Mouse (Mus musculus) limb, embryonic 12.5 days (tissue): ENCODE results near the gene Klhl5. TPM values are rescaled to one million over a fixed set of nuclear protein-coding genes. Genes with fewer than 3 reads are reported as not detected.

Experiments
- ATAC-seq: fragments of 200-750 bp; cut with Nextera tagmentation; 2 replicates; pipeline ENCODE4 v1.8.0; 2017; ENCODE audit warnings: low read depth, moderate TSS enrichment; ENCODE audit not compliant: insufficient number of reproducible peaks, insufficient read depth, low FRiP score, low TSS enrichment
- H3K27ac ChIP-seq: fragments of 300-500 bp; sonication (generic); 2 replicates; pipeline ENCODE4 v1.5.1; 2016; ENCODE audit warnings: mild to moderate bottlenecking, moderate library complexity
- H3K27me3 ChIP-seq: fragments of 300-500 bp; sonication (generic); 2 replicates; pipeline ENCODE4 v1.6.1; 2016; ENCODE audit warnings: mild to moderate bottlenecking, moderate library complexity
- H3K36me3 ChIP-seq: fragments of 300-500 bp; sonication (generic); 2 replicates; pipeline ENCODE4 v1.6.1; 2016; ENCODE audit warnings: mild to moderate bottlenecking, moderate library complexity
- H3K4me1 ChIP-seq: fragments of 300-500 bp; sonication (generic); replicated peaks from 2 replicates; pipeline ENCODE4 v1.6.1; 2016
- H3K4me2 ChIP-seq: fragments of 300-500 bp; sonication (generic); 2 replicates; pipeline ENCODE4 v1.6.1; 2016; ENCODE audit warnings: mild to moderate bottlenecking, moderate library complexity
- H3K4me3 ChIP-seq: fragments of 300-500 bp; sonication (generic); replicated peaks from 2 replicates; pipeline ENCODE4 v1.5.1; 2016; ENCODE audit warnings: mild to moderate bottlenecking
- H3K9ac ChIP-seq: fragments of 300-500 bp; sonication (generic); replicated peaks from 2 replicates; pipeline ENCODE4 v1.6.1; 2016; ENCODE audit warnings: mild to moderate bottlenecking, moderate library complexity
- H3K9me3 ChIP-seq: fragments of 300-500 bp; sonication (generic); 2 replicates; pipeline ENCODE4 v1.6.1; 2016; ENCODE audit warnings: mild to moderate bottlenecking, moderate library complexity
- WGBS: fragments of 180-500 bp; shearing (Covaris S2); methylation state at CpG from one replicate; pipeline ENCODE4 v1.1.7; 2016; 5-methylcytosine and 5-hydroxymethylcytosine counted together
- polyA plus RNA-seq: library from polyadenylated mRNA; unstranded; fragments of >200 nt; fragmentation: Nextera tagmentation; extraction: Ambion mirVana; gene quantifications from 2 replicates; pipeline ENCODE4 v1.2.1, GENCODE M21; 2016

Klhl5 gene
- polyA plus RNA-seq, 1 experiment from 2014 or later: 24.8 TPM

DNA sequence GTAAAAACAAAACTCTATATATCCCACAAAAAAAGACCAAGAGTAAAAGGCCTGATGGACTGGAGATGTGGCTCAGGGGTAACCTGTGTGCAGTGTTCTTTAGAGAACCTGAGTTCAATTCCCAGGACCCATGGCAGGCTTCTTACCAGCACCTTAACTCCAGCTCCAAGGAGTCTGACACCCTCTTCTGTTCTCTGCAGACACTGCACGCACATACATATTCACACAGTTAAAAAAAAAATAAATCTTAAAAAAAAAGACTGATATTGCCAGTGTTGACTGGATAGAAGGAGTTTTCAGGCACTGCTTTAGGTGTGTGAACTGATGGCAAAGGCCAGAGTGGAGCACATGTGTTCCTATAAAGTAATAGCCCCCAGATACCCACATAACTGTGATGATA, 18.8 kb downstream of the Klhl5 start:
- no peaks in the 10 kb centered on the region for H3K36me3 ChIP-seq
- H3K4me1 ChIP-seq: peaks cover 11% of the 10 kb centered on the region; the same call in 1 of the 2 replicates
- no peak overlapping the region for H3K4me3 ChIP-seq
- no peak overlapping the region for H3K27ac ChIP-seq
- no peaks in the 10 kb centered on the region for H3K27me3 ChIP-seq
- no peak overlapping the region for H3K9ac ChIP-seq
- no peaks in the 10 kb centered on the region for H3K9me3 ChIP-seq
- no peak overlapping the region for H3K4me2 ChIP-seq
- no peak for ATAC-seq
- WGBS: 94% methylated on average over 1 of the region's 1 CpGs

DNA sequence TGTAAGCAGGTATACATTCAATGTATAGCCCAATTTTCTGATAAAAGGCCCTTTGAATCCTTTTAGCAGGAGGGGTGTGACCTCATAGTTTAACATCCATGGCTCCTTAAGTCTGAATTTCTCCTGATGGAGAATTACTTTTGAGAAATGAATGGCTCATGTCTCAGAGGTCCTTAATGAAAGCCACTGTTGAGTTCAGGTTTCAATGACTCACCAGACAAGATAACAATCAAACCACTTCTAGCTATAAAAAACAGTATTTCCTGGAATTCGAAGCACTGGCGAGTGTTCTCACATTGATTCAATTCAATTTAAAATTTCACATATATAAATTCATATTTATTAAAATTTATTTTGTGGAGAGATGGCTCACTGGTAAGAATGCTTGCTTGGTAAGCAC, 21.1 kb downstream of the Klhl5 start:
- no peaks in the 10 kb centered on the region for H3K36me3 ChIP-seq
- ATAC-seq: no peak
- H3K9ac ChIP-seq: no peak overlapping the region
- H3K9me3 ChIP-seq: no peaks in the 10 kb centered on the region
- H3K4me2 ChIP-seq: no peak overlapping the region
- peaks cover 15% of the 10 kb centered on the region; the same call in 1 of the 2 replicates for H3K4me1 ChIP-seq
- H3K4me3 ChIP-seq: no peak overlapping the region
- H3K27me3 ChIP-seq: peaks cover 4% of the 10 kb centered on the region; the same call in 1 of the 2 replicates
- WGBS: 89% methylated on average over 2 of the region's 2 CpGs
- H3K27ac ChIP-seq: no peak overlapping the region

DNA sequence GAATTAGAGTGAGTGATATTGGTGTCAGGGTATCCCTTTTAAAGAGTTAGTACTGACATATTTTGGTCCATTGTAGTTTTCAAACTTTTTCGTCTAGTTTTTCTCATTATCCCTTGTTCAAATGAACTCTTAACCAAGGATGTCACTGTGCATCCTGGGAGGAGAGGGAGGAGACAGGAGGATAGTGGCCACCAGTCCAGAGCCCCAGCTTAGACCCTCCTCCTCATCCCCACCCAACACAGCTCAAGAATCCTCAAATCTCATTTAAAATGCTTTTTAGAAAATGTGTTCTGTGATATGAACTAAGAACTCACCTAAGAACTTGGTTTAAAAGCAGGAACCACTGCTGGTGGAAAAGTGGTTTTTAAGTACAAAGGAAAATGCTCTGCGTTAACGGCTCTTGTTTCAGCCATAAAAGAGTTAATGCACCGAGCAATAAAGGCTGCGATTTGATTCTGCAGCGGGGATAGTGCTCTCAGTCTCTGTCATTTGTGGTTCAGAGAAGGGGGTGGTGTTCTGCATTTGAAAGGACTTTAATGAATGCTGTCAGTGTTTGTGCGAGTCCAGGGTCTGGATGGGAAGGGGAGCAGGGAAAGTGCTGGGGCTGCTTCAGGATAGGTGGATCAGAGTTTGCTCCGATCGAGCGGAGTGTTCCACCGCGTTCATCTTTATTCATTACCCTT, 23.3 kb downstream of the Klhl5 start:
- peak overlapping the region; percentile 37 for H3K4me3 ChIP-seq
- H3K4me1 ChIP-seq: peaks cover 15% of the 10 kb centered on the region; the same call in 1 of the 2 replicates
- peaks cover 4% of the 10 kb centered on the region; the same call in 1 of the 2 replicates for H3K27me3 ChIP-seq
- H3K4me2 ChIP-seq: peak overlapping the region; percentile 71
- ATAC-seq: no peak
- no peaks in the 10 kb centered on the region for H3K9me3 ChIP-seq
- 1% methylated on average over 12 of the region's 12 CpGs for WGBS
- peak overlapping the region; percentile 50; the same call in 1 of the 2 replicates for H3K9ac ChIP-seq
- H3K27ac ChIP-seq: no peak overlapping the region
- no peaks in the 10 kb centered on the region for H3K36me3 ChIP-seq

DNA sequence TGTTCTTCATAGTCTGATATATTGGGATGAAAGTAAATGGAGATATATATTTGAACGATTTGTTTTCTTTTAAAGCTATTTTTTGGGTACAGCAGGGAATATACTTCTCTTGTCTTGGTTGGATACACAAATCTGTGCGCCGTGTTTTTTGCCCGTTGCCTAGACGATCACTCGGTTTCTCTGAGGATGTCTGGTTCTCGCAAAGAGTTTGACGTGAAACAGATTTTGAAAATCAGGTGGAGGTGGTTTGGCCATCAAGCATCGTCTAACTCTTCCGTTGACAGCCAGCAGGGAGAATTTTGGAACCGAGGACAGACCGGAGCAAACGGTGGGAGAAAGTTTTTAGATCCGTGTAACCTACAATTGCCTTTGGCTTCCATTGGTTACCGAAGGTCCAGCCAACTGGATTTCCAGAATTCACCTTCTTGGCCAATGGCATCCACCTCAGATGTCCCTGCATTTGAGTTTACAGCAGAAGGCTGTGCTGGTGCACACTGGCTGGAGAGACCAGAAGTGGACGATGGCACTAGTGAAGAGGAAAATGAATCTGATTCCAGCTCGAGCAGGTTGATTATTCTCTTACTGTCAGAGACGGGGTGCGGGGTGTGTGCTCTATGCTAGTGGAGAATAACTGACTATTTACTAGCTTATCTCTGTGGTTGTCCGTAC, 24.0 kb downstream of the Klhl5 start:
- no peak for ATAC-seq
- Histone ChIP-seq H3K4me1 (peaks cover 21% of the 10 kb centered on the region), H3K4me2 (peak overlapping the region; percentile 71), H3K27me3 (peaks cover 4% of the 10 kb centered on the region; the same call in 1 of the 2 replicates), H3K9ac (peak overlapping the region; percentile 50; the same call in 1 of the 2 replicates), H3K9me3 (no peaks in the 10 kb centered on the region), H3K4me3 (peak overlapping the region; percentile 37), H3K36me3 (no peaks in the 10 kb centered on the region), H3K27ac (no peak overlapping the region)
- 17% methylated on average over 20 of the region's 20 CpGs for WGBS

DNA sequence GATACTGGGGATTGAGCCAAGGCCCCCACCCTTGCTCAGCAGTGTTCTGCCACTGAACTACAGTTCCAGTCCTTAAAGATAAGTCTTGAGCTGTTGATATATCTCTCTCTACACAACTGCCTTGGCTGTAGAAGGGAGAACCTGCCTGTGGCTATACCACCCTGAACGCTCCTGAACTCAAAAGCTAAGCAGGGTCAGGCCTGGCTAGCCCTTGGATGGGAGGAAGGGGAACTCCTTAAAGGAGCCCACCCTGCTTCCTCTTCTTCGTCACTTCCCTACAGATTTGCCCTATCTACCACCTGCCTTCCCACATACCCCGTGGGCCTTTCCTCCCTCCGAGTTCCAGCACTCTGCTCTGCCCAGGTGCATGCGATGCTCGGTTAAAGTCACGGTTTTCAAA, 28.8 kb downstream of the Klhl5 start:
- ATAC-seq: no peak
- Histone ChIP-seq H3K27ac (peak overlapping the region; percentile 41; the same call in 1 of the 2 replicates), H3K4me3 (no peak overlapping the region), H3K4me2 (no peak overlapping the region), H3K4me1 (peaks cover 11% of the 10 kb centered on the region), H3K36me3 (no peaks in the 10 kb centered on the region), H3K9ac (no peak overlapping the region), H3K9me3 (no peaks in the 10 kb centered on the region), H3K27me3 (peaks cover 4% of the 10 kb centered on the region; the same call in 1 of the 2 replicates)
- 69% methylated on average over 7 of the region's 7 CpGs for WGBS

DNA sequence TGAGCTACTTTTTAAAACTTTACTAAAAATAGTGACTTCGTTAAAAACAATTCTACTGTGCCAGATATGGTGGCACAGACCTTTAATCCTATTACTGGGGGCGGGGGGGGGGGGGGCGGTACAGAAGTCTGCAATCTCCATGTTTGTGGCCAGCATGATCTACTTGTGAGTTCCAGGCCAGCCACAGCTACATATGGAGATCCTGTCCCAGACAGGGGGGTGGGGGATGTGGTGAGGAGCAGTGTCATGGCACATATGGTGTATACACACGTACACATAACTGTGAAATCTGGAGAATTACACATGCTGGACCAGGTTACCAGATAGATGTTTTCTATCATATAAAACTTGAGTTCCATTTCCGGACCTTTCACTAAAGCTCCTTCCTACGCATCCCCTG, 29.7 kb downstream of the Klhl5 start:
- Histone ChIP-seq H3K27ac (no peak overlapping the region), H3K27me3 (no peaks in the 10 kb centered on the region), H3K4me3 (no peak overlapping the region), H3K9ac (no peak overlapping the region), H3K4me2 (no peak overlapping the region), H3K4me1 (peaks cover 8% of the 10 kb centered on the region; the same call in 1 of the 2 replicates), H3K9me3 (no peaks in the 10 kb centered on the region), H3K36me3 (0 out of 2 replicates have a peak, but pooled peaks cover under 1% of the 10 kb centered on the region)
- ATAC-seq: no peak
- WGBS: 72% methylated on average over 6 of the region's 6 CpGs

DNA sequence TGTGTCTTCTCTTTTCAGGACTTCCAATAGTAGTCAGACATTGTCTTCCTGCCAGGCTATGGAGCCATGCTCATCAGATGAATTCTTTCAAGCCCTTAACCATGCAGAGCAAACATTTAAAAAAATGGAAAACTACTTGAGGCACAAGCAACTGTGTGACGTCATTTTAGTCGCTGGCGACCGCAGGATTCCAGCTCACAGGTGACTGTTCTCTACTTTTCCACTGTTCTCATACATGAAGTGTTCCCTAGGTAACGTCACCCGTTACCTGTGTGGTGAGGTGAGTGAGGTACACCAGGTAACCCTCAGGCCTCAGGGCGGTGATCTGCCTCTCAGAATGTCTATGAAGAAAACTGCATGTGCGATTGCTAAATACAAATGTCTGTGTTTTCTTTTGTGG, 33.9 kb downstream of the Klhl5 start:
- Histone ChIP-seq H3K4me2 (no peak overlapping the region), H3K36me3 (peaks cover 16% of the 10 kb centered on the region), H3K27ac (no peak overlapping the region), H3K9ac (no peak overlapping the region), H3K9me3 (no peaks in the 10 kb centered on the region), H3K4me1 (peaks cover 5% of the 10 kb centered on the region; the same call in 1 of the 2 replicates), H3K27me3 (no peaks in the 10 kb centered on the region), H3K4me3 (no peak overlapping the region)
- ATAC-seq: no peak
- 91% methylated on average over 8 of the region's 8 CpGs for WGBS

DNA sequence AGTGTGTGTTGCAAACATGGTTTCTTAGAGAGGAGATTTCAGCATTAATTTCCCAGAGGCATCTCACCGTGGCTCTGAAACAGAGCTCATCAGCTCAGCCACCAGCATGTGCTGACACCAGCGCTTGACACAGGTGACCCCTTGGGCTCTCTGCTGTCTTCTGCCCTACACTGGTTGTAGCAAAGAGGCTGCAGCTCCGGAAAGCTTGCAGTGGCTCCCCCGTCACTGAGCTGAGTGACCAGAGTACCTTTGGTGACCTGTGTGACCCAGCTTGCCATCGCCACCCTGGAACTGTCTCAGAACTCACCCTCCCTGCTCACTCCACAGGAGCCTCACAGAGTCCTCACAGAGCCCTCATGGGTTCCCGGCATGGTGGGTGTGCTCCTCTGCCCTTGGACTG, 34.9 kb downstream of the Klhl5 start:
- ATAC-seq: no peak
- Histone ChIP-seq H3K4me1 (0 out of 2 replicates have a peak, but pooled peaks cover 2% of the 10 kb centered on the region), H3K9me3 (no peaks in the 10 kb centered on the region), H3K27me3 (no peaks in the 10 kb centered on the region), H3K36me3 (peaks cover 16% of the 10 kb centered on the region), H3K27ac (no peak overlapping the region), H3K4me2 (no peak overlapping the region), H3K9ac (no peak overlapping the region), H3K4me3 (no peak overlapping the region)
- 72% methylated on average over 6 of the region's 6 CpGs for WGBS

DNA sequence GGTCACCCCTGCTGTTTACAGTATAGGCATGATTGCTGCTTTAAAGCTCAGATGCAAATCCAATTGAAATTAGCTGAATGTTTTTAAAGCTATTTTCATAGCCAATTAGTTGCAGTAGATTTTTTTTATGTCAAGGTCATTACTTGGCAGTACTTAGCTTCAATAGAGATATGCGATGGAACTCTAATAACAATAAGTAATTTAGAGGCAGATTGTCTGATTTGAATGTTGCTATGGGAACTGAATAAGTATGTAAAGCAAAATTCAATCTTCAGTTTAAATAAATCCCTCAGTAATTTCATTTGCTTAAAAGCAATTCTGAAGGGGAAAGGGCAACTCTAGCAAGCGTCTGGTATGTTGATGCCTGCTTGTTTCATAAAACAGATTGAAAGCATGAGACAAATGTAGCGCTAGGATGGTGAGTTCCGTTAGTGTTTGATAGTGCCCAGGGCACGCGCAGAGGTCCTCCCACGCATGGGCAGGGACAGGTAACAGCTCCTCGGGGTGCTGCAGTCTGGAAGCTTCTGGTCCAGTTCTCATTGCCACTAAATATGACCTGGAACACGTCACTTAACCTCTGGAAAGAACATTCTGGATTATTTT, 38.3 kb downstream of the Klhl5 start:
- H3K36me3 ChIP-seq: peaks cover 30% of the 10 kb centered on the region
- H3K4me1 ChIP-seq: 0 out of 2 replicates have a peak, but pooled peaks cover 2% of the 10 kb centered on the region
- H3K9ac ChIP-seq: no peak overlapping the region
- no peak overlapping the region for H3K27ac ChIP-seq
- H3K4me3 ChIP-seq: no peak overlapping the region
- no peaks in the 10 kb centered on the region for H3K9me3 ChIP-seq
- WGBS: 90% methylated on average over 9 of the region's 9 CpGs
- no peaks in the 10 kb centered on the region for H3K27me3 ChIP-seq
- ATAC-seq: no peak
- H3K4me2 ChIP-seq: no peak overlapping the region

DNA sequence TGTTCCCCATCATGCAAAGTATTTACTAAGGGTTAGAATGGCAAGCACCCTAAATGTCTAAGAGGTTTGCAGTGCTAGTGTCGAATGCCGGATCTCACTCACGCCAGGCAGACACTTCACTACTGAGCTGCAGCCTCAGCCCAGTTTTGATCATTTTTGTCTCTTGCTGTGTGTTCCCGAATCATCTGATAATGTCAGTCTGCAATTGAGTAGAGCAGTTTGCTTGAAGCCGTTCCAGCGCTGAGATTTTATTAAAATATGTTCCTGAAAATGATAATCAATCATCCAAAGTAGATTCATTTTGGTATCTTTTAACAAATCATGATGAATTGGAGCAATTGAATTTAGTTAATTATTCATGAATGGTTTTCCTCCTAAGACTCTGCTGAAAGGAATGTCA, 39.4 kb downstream of the Klhl5 start:
- no peaks in the 10 kb centered on the region for H3K9me3 ChIP-seq
- WGBS: 89% methylated on average over 6 of the region's 6 CpGs
- H3K4me1 ChIP-seq: peaks cover 4% of the 10 kb centered on the region
- H3K27ac ChIP-seq: no peak overlapping the region
- no peak overlapping the region for H3K4me2 ChIP-seq
- no peaks in the 10 kb centered on the region for H3K27me3 ChIP-seq
- no peak for ATAC-seq
- peaks cover 34% of the 10 kb centered on the region for H3K36me3 ChIP-seq
- H3K4me3 ChIP-seq: no peak overlapping the region
- H3K9ac ChIP-seq: no peak overlapping the region

DNA sequence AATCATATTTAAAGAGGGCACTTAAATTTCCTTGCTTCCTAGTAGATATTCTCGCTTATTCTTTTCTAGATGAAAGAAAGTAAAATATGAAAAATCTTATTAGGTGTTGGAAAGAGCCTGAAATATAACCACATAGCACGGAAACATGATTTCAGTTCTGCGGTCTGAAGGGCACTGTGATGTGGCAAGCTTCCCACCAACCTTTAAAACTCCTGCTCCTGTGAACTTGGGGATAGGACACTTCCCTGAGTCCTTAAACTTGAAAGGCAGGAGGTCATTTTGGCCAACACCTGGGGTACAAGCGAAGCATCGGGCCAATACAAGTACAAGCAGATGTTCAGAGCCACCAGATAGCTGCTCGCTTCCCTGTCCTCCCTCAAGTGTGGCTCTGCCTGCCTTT, 42.4 kb downstream of the Klhl5 start:
- Histone ChIP-seq H3K9me3 (no peaks in the 10 kb centered on the region), H3K27ac (peak overlapping the region; percentile 23; the same call in 1 of the 2 replicates), H3K9ac (no peak overlapping the region), H3K27me3 (no peaks in the 10 kb centered on the region), H3K36me3 (peaks cover 30% of the 10 kb centered on the region), H3K4me2 (no peak overlapping the region), H3K4me3 (no peak overlapping the region), H3K4me1 (peaks cover 4% of the 10 kb centered on the region)
- 92% methylated on average over 6 of the region's 6 CpGs for WGBS
- ATAC-seq: no peak
